Mouse (Mus musculus) CD8-positive naive resting alpha-beta T cell, adult 2 months (primary cell): ENCODE measurements around the gene Cpeb1.
A peak's percentile ranks its signal among the peaks of the same experiment; 100 is the strongest.

Experiments
- DNase-seq, 2 experiments: peaks; one replicate each; pipeline ENCODE4 v3.0.0; 2022; ENCODE audit warnings: low read depth in 2 of 2, low spot score in 2 of 2

Cpeb1 gene

GRCm38 (mm10) chr7:81331851-81332250 is 123.4 kb downstream of the Cpeb1 start:
- no peak for DNase-seq

DNA sequence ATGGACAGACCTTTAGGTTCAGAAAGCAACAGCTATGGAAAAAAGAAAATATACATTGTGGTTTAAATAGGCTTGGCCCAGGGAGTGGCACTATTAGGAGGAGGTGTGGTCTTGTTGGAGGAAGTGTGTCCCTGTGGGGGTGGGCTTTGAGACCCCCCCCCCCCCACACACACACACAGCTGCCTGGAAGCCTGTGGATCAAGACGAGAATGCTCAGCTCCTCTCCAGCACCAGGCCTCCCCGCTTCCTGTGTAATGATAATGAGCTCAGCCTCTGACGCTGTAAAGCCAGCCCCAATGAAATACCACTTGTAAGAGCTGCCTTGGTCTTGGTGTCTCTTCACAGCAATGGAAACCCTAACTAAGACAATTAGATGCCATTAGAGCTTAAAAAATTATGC is 124.5 kb downstream of the Cpeb1 start:
- DNase-seq: no peak

DNA sequence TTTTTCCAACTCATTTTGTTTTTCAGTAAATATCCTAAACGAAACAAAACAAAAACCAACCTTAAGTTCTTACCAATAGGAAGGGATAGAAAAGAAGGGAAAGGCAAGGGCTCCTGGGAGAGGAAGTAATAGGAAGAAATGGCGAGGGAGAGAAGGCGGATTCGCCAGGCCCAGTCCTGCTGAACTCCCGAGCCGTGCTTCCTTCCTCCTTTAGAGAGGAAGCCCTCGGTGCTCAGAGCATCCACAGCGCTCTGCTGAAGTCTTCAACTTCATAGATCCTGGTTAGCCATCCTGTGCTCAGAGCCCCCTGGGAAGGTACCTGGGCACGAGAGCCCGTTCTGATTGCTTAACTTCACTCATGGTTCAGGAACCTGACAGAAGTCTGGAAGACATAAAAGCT is 127.6 kb downstream of the Cpeb1 start:
- DNase-seq: no peak

DNA sequence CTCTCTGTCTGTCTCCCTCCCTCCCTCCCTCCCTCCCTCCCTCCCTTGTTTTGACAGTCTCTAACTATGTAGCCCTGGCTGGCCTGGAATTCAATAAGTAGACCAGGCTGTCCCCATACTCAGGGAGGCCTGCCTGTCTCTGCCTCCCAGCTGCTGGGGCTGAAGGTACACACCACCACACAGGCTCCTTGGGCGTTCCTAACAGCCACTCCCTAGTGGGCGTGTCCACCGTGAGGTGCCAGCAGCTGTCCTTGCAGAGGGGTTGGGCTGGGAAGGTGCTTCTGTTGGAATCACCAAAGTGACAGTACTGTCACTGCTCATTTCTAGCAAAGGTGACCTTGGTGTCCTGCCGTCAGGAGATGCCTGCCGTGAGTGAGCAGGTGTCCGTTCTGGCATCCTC is 128.4 kb downstream of the Cpeb1 start:
- DNase-seq: no peak

DNA sequence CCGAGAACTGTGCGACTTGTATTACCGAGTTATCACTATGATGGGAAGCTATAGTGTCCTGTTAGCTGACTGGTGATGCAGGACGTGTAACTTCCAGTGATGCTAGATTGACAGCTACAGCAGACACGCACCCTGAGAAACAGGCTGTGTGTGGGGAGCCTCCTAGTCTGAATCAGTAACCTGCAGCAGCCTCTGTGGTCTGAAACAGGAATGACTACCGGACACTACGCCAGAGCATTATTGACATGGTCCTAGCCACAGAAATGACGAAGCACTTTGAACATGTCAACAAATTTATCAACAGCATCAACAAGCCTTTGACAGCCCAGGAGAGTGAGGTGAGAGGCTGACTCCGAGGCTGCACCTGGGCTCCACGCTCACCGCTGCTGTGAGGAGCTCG is 129.2 kb downstream of the Cpeb1 start:
- no peak for DNase-seq

DNA sequence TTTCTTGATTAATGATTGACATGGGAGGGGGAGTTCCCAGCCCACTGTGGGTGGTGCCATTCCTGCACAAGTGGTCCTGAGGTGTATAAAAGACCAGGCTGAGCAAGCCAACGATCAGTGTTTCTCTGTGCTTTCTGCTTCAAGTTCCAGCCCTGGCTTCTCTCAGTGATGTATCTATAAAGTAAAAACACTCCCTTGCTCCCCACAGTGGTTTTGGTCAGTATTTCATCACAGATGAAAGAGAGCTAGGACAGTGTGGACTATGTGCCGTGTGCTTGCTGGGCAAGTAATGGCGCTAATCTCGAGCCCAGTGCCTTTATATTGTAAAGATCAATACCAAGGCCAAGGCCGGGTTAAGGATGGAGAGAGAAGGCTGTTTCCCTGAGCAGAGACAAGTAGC is 133.5 kb downstream of the Cpeb1 start:
- DNase-seq: no peak

DNA sequence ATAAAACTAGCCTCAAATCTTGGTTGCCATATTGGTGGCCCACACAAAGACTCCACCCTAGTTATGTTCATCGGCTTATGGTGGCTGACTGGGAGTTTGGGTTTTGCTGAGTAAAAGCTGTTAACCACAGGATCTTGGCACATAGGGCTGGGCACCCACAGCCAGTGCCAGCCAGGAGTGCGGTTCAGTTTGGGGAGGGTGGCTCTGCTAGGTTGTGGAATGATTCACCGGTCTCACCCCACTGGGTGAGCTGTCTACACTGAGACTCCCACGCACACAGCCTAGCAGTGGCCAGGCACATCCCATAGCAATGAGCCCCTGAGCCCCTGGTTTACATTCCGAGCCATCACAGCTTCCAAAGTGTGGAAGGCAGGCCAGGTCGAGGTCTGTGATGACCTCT is 135.5 kb downstream of the Cpeb1 start:
- no peak for DNase-seq

DNA sequence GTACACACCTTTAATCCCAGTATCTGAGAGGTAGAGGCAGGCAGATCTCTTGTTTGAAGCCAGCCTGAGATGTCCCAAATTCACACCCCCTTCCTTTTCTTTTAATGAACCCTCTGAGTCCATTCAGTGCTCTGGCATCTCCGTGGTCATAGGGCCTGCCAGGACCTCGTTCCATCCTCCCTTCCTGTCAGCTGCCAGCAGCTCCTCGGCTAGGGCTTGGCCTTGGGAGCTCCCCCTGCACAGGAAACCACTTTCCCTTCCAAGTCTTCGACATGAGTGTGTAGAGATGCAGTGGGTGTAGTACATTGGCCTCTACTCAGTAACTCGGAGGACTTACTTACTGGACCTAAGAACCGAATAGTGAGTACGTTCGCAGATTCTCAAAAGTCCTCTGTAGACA is 139.7 kb downstream of the Cpeb1 start:
- DNase-seq: no peak

DNA sequence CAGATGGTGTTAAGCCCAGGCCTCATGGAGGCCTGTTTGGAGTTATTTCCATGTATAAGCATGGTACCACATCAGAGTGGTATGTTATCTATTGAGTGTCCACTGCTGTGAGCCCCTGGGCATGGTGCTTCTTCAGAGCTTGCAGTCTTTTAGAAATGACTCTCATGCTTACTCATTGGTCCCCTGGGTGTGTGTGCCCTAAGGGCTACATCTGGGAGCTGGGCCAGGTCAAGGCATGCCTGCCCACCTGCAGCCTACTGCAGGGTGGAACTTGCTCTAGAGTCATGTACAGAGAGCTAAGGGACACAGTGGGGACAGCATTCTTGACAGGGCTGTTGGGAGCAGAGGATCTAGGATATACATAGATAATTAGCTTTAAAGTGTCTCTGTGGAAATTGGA is 143.7 kb downstream of the Cpeb1 start:
- no peak for DNase-seq

- no peak for DNase-seq
Measured at GRCm38 (mm10) chr7:81311130-81311529, 144.1 kb downstream of the Cpeb1 start.

DNA sequence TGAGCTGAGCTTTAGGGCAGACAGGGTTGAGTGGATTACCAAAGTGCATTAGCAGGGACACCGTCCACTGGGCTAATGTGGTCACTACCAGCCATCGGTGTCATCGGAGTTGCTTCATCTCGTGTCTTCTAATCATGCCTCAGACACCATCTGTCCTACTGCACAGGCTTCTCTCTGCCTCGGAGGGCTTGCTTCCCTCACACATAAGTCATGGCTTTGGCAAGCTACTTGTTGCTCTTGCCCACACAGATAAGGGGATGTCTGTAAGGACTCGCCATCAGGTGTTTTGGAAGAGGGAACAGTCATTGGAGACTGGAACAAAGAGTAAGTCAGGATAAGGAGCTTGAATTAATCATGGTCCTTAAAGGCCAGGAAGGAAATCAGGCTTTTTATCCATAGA is 146.0 kb downstream of the Cpeb1 start:
- DNase-seq: no peak

DNA sequence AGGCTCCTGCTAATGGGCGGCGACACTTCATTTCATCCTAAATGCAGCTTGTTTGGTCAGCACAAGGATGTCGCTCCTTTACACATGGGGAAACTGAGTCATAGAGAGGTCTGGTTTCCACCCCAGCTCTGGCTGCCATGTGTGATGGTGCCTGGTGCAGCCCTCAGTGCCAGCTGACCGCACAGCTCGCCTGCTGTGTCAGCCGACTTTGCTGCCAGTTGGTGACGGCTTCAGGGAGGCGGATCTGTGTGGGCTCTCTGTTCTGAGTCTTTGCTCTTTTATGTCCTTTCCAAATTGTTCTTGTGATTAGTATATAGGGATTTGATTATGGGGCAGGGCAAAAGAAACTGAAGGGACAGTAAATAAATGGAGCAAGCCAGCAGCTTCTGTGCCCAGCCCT is 147.5 kb downstream of the Cpeb1 start:
- no peak for DNase-seq

DNA sequence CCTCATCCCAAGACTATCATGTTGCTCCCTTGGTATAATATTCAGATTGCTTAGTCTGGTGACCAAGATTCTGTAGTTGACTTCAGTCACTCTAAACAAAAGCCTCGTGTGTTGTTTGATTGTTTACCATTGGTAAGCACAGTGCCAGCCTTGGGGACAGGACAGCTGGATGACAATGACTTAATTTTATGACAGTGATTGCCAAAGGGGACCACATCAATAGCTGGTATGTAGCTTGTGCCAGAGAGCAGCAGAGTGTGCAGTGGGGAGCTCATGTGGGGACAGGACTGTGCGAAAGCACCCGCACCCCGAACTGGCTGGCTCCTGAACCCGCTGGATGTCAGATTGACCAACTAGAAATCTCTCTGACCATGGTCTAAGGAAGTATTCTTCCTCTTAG is 150.6 kb downstream of the Cpeb1 start:
- no peak for DNase-seq

DNA sequence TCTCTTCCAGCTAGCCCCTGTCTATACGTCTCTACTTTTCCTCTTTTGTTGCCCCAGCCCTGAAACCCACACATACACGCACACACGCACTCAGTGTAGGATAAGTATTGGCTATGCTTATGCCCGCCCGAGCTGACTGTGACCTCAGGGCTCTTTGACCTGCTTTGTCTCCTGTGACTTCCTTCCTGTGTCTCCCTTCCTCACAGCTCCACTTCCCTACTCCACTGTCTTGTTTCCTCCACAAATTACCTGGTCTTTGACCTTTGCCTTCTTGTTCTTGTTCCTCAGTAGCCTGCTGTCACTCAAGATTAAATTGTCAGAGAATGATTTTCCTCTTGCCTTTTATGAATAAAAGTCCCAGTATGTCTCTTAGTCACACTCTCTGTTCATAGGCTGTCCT is 151.2 kb downstream of the Cpeb1 start:
- no peak for DNase-seq

DNA sequence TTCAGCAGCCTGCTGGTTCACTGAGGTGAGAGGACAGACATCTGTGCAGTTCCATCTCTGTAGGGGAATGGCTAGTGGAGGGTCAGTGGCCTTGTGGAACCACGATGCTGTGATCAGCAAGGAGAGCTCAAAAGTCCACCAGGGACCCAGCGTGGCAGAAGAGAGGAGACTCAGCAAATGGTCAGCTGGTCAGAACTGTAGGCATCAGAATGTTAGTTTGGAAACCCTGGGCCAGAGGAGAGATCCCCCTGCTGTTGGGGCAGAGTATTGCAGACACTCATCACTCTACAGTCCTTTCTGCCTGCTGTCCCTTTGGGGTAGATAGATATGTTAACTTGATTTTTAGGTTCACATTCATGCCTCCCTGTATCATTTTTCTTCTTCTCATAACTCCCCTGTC is 151.6 kb downstream of the Cpeb1 start:
- peak in 1 of 2 experiments; percentile 24 for DNase-seq

DNA sequence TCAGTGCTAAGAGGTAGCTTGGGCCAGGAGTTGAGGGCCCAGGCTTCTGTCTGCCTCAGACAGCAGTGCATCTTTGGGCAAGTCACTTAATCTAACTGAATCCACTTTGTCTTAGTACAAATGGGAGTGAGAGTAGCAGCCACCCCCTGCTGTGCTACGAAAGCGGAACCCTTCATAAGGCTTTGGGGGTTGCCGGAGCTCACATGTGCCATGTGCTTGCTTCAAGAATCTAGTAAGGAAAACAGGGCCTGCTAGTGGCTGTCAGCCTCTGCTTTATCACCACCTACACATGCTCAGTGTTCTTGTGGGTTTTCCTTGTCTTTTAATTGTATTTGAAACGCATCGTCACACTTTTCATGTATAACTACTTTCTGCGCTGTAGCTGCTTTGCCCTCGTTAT is 153.9 kb downstream of the Cpeb1 start:
- no peak for DNase-seq

- DNase-seq: no peak
Measured at GRCm38 (mm10) chr7:81298206-81298605, 157.1 kb downstream of the Cpeb1 start.
